Mouse (Mus musculus) bone marrow, adult 2 months (tissue): ENCODE measurements at regions not wholly inside any gene's neighbourhood (a gene's known extent, or its start where the extent isn't known, plus 50 kb on each side); places are given as distances from the start of the nearest gene placed in this dataset.

Source experiments
- CTCF ChIP-seq: fragments of 200-500 bp; IDR thresholded peaks from 2 replicates; pipeline ENCODE4 v1.5.1; 2011; ENCODE audit warnings: low read length, control low read depth; ENCODE audit not compliant: control insufficient read depth, insufficient read depth
- POLR2A ChIP-seq: fragments of 200-500 bp; IDR thresholded peaks from 2 replicates; pipeline ENCODE4 v1.6.1; 2011; ENCODE audit warnings: low read depth, mild to moderate bottlenecking, control low read depth, low read length, borderline replicate concordance; ENCODE audit not compliant: control insufficient read depth

DNA sequence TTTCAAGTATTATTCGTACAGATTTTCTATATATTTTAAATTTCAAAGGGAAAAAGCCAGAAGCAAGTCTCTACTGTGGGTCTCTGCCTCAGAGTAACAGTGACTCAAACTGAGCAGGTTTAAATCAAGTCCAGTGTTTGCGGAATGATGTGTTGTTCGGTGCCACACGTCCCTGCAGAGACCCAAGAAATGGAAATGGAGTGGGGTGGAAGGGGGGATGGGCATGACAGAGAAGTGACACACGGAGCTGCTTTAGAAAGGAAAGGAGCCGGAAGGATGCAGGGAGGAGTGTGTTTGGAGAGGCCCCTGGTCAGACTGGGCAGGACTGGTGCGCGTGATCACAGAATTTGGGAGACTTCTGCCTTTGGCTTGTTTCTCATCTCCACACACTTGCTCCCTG, 60.5 kb upstream of the Ralgps2 start:
- TF ChIP-seq CTCF (no peak), POLR2A (no peak)
